Mouse (Mus musculus): ENCODE data around the gene Zbtb44.

- TF ChIP-seq POLR2A (IDR thresholded peaks at IDR 0.05; ENCODE audit: borderline replicate concordance, control insufficient read depth, low read depth, low read length) (no peak), CTCF (IDR thresholded peaks at IDR 0.05; ENCODE audit: control insufficient read depth, insufficient read depth, low read length) (no peak)
Measured at GRCm38 (mm10) chr9:31119882-31120532, 89.6 kb downstream of the Zbtb44 start.

Measured in bone marrow, adult 2 months (tissue).